Mouse (Mus musculus) adrenal gland, adult 8-10 months (tissue): ENCODE data around the gene Rpl29. TPM values are rescaled to one million over a fixed set of nuclear protein-coding genes. Genes with fewer than 3 reads are reported as not detected.
A peak's percentile ranks its signal among the peaks of the same experiment; 100 is the strongest.

ENCODE experiments used
- DNase-seq: peaks from one replicate; pipeline ENCODE4 v3.0.0; 2022
- total RNA-seq, 4 experiments: library from RNA; stranded (reverse); gene quantifications; 2 replicates each; pipeline ENCODE4 v1.2.4; 2022

Gene Rpl29
- total RNA-seq, 4 experiments from 2014 or later = 369 to 422 (median 377) TPM

- no peak for DNase-seq
Observed at GRCm38 (mm10) chr9:106417841-106418625, 11.2 kb upstream of the Rpl29 start.

GRCm38 (mm10) chr9:106420608-106421007, 8.6 kb upstream of the Rpl29 start:
- no peak for DNase-seq

- DNase-seq = no peak
Observed at GRCm38 (mm10) chr9:106421033-106421864, 8.0 kb upstream of the Rpl29 start.

- peak; percentile 73 for DNase-seq
Observed at GRCm38 (mm10) chr9:106421865-106422160, 7.4 kb upstream of the Rpl29 start.

GRCm38 (mm10) chr9:106428719-106429220, 484 bp upstream of the Rpl29 start:
- DNase-seq = no peak

- DNase-seq = no peak
Observed at GRCm38 (mm10) chr9:106430015-106430264, 686 bp downstream of the Rpl29 start.

GRCm38 (mm10) chr9:106433389-106433788, 4.1 kb downstream of the Rpl29 start:
- DNase-seq = no peak

GRCm38 (mm10) chr9:106436566-106436965, 7.3 kb downstream of the Rpl29 start:
- DNase-seq = no peak

- DNase-seq = no peak
Observed at GRCm38 (mm10) chr9:106442680-106443079, 13.4 kb downstream of the Rpl29 start.

GRCm38 (mm10) chr9:106444836-106445235, 15.6 kb downstream of the Rpl29 start:
- no peak for DNase-seq

GRCm38 (mm10) chr9:106447348-106447747, 18.1 kb downstream of the Rpl29 start, which contains the start of the genes Abhd14b and Abhd14a:
TSS of gene Abhd14b (plus strand) at chr9:106447459.
TSS of gene Abhd14a (minus strand) at chr9:106447678.
- peak; percentile 95 for DNase-seq

GRCm38 (mm10) chr9:106447951-106448350, 18.7 kb downstream of the Rpl29 start:
- DNase-seq = no peak

- DNase-seq = peak; percentile 75
Observed at GRCm38 (mm10) chr9:106448498-106449031, 19.3 kb downstream of the Rpl29 start.

GRCm38 (mm10) chr9:106449947-106450346, 20.7 kb downstream of the Rpl29 start:
- DNase-seq = no peak

GRCm38 (mm10) chr9:106450661-106451060, 21.4 kb downstream of the Rpl29 start:
- DNase-seq = peak; percentile 64

- no peak for DNase-seq
Observed at GRCm38 (mm10) chr9:106451298-106451697, 22.0 kb downstream of the Rpl29 start.

- DNase-seq = no peak
Observed at GRCm38 (mm10) chr9:106451899-106452298, 22.6 kb downstream of the Rpl29 start.

GRCm38 (mm10) chr9:106452351-106452750, 23.1 kb downstream of the Rpl29 start:
- no peak for DNase-seq

- DNase-seq = no peak
Observed at GRCm38 (mm10) chr9:106452821-106453220, 23.6 kb downstream of the Rpl29 start.

GRCm38 (mm10) chr9:106453271-106454070, 24.2 kb downstream of the Rpl29 start, which contains the start of gene Pcbp4:
TSS of gene Pcbp4 (plus strand) at chr9:106453291.
- DNase-seq = no peak

- no peak for DNase-seq
Observed at GRCm38 (mm10) chr9:106454071-106454761, 25.0 kb downstream of the Rpl29 start.
